Mouse (Mus musculus): Measurements from ENCODE around the gene Ang. TPM values are rescaled to one million over a fixed set of nuclear protein-coding genes. Genes with fewer than 3 reads are reported as not detected.

Ang gene
- 5.3 and 5.4 TPM in 2 replicates for polyA plus RNA-seq (2012; rRNA removed)

GRCm38 (mm10) chr14:51090921-51091900 is at the start of gene Ang, which contains the start of gene Rnase4:
Gene Ang, plus strand, starts transcription at chr14:51091150.
Gene Rnase4, plus strand, starts transcription at chr14:51091077.

GRCm38 (mm10) chr14:51041769-51042168 is 49.2 kb upstream of the Ang start, which contains the start of gene Rnase9:
Gene Rnase9, minus strand, starts transcription at chr14:51041869.

GRCm38 (mm10) chr14:51050063-51050462 is 40.9 kb upstream of the Ang start, which contains the start of gene Rnase11:
Gene Rnase11, minus strand, starts transcription at chr14:51050163.

GRCm38 (mm10) chr14:51057401-51057831 is 33.5 kb upstream of the Ang start, which contains the start of gene Rnase12:
Gene Rnase12, minus strand, starts transcription at chr14:51057661.

GRCm38 (mm10) chr14:51074335-51074734 is 16.6 kb upstream of the Ang start, which contains the start of gene Olfr750:
Gene Olfr750, minus strand, starts transcription at chr14:51074435.

GRCm38 (mm10) chr14:51113916-51114560 is 23.1 kb downstream of the Ang start, which contains the start of gene Eddm3b:
Gene Eddm3b, plus strand, starts transcription at chr14:51114426.

GRCm38 (mm10) chr14:51146685-51147084 is 55.7 kb downstream of the Ang start, which contains the start of gene Rnase1:
Gene Rnase1, minus strand, starts transcription at chr14:51146785.

Other genes with a start within 250 kb of the Ang start
- gene Tep1, start 220.6 kb upstream of the Ang start, polyA plus RNA-seq (2012; rRNA removed) = 3.6 and 4.7 TPM in 2 replicates
- gene Klhl33, start 193.6 kb upstream of the Ang start, polyA plus RNA-seq (2012; rRNA removed) = 2.2 and 2.5 TPM in 2 replicates
- gene Osgep, start 166.3 kb upstream of the Ang start, polyA plus RNA-seq (2012; rRNA removed) = 104 and 110 TPM in 2 replicates
- 136 and 142 TPM in 2 replicates for gene Apex1, start 166.2 kb upstream of the Ang start, polyA plus RNA-seq (2012; rRNA removed)
- 154 and 167 TPM in 2 replicates for gene Pip4p1, start 160.3 kb upstream of the Ang start, polyA plus RNA-seq (2012; rRNA removed)
- 20.7 and 23.4 TPM in 2 replicates for gene Pnp, start 160.1 kb upstream of the Ang start, polyA plus RNA-seq (2012; rRNA removed)
- gene Gm49342, start 146.6 kb upstream of the Ang start, polyA plus RNA-seq (2012; rRNA removed) = 18.3 and 19.4 TPM in 2 replicates
- gene Pnp2, start 135.2 kb upstream of the Ang start, polyA plus RNA-seq (2012; rRNA removed) = 0.56 and 0.95 TPM in 2 replicates
- 0.06 TPM in 1 of 2 replicates, not detected in the other for gene Rnase10, start 83.4 kb upstream of the Ang start, polyA plus RNA-seq (2012; rRNA removed)
- not detected in 2 replicates for gene Rnase9, start 49.3 kb upstream of the Ang start, polyA plus RNA-seq (2012; rRNA removed)
- gene Rnase11, start 41.0 kb upstream of the Ang start, polyA plus RNA-seq (2012; rRNA removed) = not detected in 2 replicates
- not detected in 2 replicates for gene Rnase12, start 33.5 kb upstream of the Ang start, polyA plus RNA-seq (2012; rRNA removed)
- gene Olfr750, start 16.7 kb upstream of the Ang start, polyA plus RNA-seq (2012; rRNA removed) = 0.03 and 0.06 TPM in 2 replicates
- gene Rnase4, start 73 bp upstream of the Ang start, polyA plus RNA-seq (2012; rRNA removed) = 20.0 and 20.9 TPM in 2 replicates
- gene Eddm3b, start 23.3 kb downstream of the Ang start, polyA plus RNA-seq (2012; rRNA removed) = not detected in 2 replicates
- 1.1 and 1.2 TPM in 2 replicates for gene Rnase6, start 32.8 kb downstream of the Ang start, polyA plus RNA-seq (2012; rRNA removed)
- gene Rnase1, start 55.6 kb downstream of the Ang start, polyA plus RNA-seq (2012; rRNA removed) = 0.31 and 0.36 TPM in 2 replicates
- gene Rnase2b, start 71.1 kb downstream of the Ang start, polyA plus RNA-seq (2012; rRNA removed) = not detected in 2 replicates
- not detected in 2 replicates for gene Ang2, start 108.0 kb downstream of the Ang start, polyA plus RNA-seq (2012; rRNA removed)
- gene Ear14, start 112.2 kb downstream of the Ang start, polyA plus RNA-seq (2012; rRNA removed) = not detected in 2 replicates
- gene Rnase2a, start 165.0 kb downstream of the Ang start, polyA plus RNA-seq (2012; rRNA removed) = not detected in 2 replicates